Mouse (Mus musculus) forebrain, embryonic 11.5 days (tissue): ENCODE data around the gene Tubg2. TPM values are rescaled to one million over a fixed set of nuclear protein-coding genes. Genes with fewer than 3 reads are reported as not detected.
A peak's percentile ranks its signal among the peaks of the same experiment; 100 is the strongest.

ENCODE experiments used
- ATAC-seq: fragments of 200-750 bp; cut with Nextera tagmentation; replicated peaks from 2 replicates; pipeline ENCODE4 v1.8.0; 2017; ENCODE audit warnings: moderate TSS enrichment; ENCODE audit not compliant: low FRiP score
- DNase-seq: peaks from one replicate; pipeline ENCODE4 v3.0.0-alpha.2; 2017; ENCODE audit warnings: low spot score
- H3K27ac ChIP-seq: fragments of 300-500 bp; sonication (generic); 2 replicates; pipeline ENCODE4 v1.5.1; 2014; ENCODE audit warnings: low read depth, low read length
- H3K27me3 ChIP-seq: fragments of 300-500 bp; sonication (generic); 2 replicates; pipeline ENCODE4 v1.6.1; 2014; ENCODE audit warnings: mild to moderate bottlenecking, low read length, mixed read lengths; ENCODE audit not compliant: control insufficient read depth, insufficient read depth
- H3K36me3 ChIP-seq: fragments of 300-500 bp; sonication (generic); 2 replicates; pipeline ENCODE4 v1.6.1; 2014; ENCODE audit warnings: mild to moderate bottlenecking, low read length, moderate library complexity, mixed read lengths; ENCODE audit not compliant: control insufficient read depth, insufficient read depth
- H3K4me1 ChIP-seq: fragments of 300-500 bp; sonication (generic); replicated peaks from 2 replicates; pipeline ENCODE4 v1.6.1; 2014; ENCODE audit warnings: low read length, mixed read lengths; ENCODE audit not compliant: control insufficient read depth, insufficient read depth
- H3K4me2 ChIP-seq: fragments of 300-500 bp; sonication (generic); 2 replicates; pipeline ENCODE4 v1.6.1; 2014; ENCODE audit warnings: low read depth, mild to moderate bottlenecking, low read length, moderate library complexity, mixed read lengths; ENCODE audit not compliant: severe bottlenecking
- H3K4me3 ChIP-seq: fragments of 300-500 bp; sonication (generic); 2 replicates; pipeline ENCODE4 v1.5.1; 2014; ENCODE audit warnings: low read depth, low read length
- H3K9ac ChIP-seq: fragments of 300-500 bp; sonication (generic); 2 replicates; pipeline ENCODE4 v1.6.1; 2014; ENCODE audit warnings: low read length
- H3K9me3 ChIP-seq: fragments of 300-500 bp; sonication (generic); 2 replicates; pipeline ENCODE4 v1.6.1; 2016; ENCODE audit warnings: low read length, mixed read lengths; ENCODE audit not compliant: control insufficient read depth
- WGBS: fragments of 180-500 bp; shearing (Covaris S2); extraction: QIAGEN DNeasy Blood & Tissue Kit; methylation state at CpG from one replicate; pipeline ENCODE4 v1.1.7; 2014; 5-methylcytosine and 5-hydroxymethylcytosine counted together
- polyA plus RNA-seq: library from polyadenylated mRNA; unstranded; fragments of >200 nt; fragmentation: Nextera tagmentation; extraction: Ambion mirVana; gene quantifications from 2 replicates; pipeline ENCODE4 v1.2.1, GENCODE M21; 2014

Tubg2 gene
- polyA plus RNA-seq, 1 experiment from 2014 or later: 3.9 TPM

DNA sequence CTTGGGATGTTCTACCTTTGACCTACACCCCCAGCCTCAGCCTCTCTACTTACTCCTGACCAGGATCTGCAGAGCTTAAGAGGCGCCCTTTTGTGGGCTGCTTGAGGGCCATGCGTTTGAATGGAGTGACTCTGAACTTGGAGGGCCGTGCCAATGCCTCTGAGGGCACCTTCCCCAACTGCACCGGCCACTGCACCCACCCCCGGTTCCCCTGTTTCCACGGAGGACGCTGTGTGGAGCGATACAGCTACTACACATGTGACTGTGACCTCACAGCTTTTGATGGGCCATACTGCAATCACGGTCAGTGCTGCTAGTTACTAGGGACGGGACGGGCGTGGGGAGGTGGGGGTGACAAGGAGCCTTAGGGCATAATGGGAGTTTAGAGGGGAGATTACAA lies 29.3 kb downstream of the Tubg2 start:
- no peak for ATAC-seq
- H3K27ac ChIP-seq: no peak overlapping the region
- no peak overlapping the region for H3K9ac ChIP-seq
- peaks cover 2% of the 10 kb centered on the region; the same call in 1 of the 2 replicates for H3K27me3 ChIP-seq
- H3K4me1 ChIP-seq: peaks cover 2% of the 10 kb centered on the region; the same call in 1 of the 2 replicates
- H3K36me3 ChIP-seq: no peaks in the 10 kb centered on the region
- H3K9me3 ChIP-seq: no peaks in the 10 kb centered on the region
- no peak for DNase-seq
- H3K4me2 ChIP-seq: no peak overlapping the region
- 90% methylated on average over 12 of the region's 12 CpGs for WGBS
- H3K4me3 ChIP-seq: no peak overlapping the region

DNA sequence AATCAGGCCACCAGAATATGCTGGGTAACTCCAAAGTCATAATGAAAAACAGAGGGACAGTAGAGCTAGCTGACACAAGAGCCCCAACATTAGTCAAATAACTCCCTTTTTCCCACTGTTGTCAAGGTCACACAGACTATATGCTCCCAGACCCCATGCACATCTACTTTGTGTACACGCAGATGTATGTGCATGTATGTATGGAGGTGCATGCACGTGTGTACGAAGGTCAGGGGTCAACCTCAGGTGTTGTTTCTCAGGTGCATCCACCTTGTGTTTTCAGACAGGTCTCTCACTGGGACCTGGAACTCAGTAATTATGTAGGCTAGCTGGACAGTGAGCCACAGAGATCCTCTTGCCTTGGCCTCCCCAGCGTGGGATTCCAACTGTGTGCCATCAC lies 29.7 kb downstream of the Tubg2 start:
- H3K27me3 ChIP-seq: peaks cover under 1% of the 10 kb centered on the region; the same call in 1 of the 2 replicates
- ATAC-seq (no peak), DNase-seq (no peak)
- no peaks in the 10 kb centered on the region for H3K9me3 ChIP-seq
- H3K4me3 ChIP-seq: no peak overlapping the region
- 93% methylated on average over 4 of the region's 4 CpGs for WGBS
- no peak overlapping the region for H3K9ac ChIP-seq
- no peak overlapping the region for H3K27ac ChIP-seq
- peaks cover 5% of the 10 kb centered on the region; the same call in 1 of the 2 replicates for H3K4me1 ChIP-seq
- no peak overlapping the region for H3K4me2 ChIP-seq
- no peaks in the 10 kb centered on the region for H3K36me3 ChIP-seq

DNA sequence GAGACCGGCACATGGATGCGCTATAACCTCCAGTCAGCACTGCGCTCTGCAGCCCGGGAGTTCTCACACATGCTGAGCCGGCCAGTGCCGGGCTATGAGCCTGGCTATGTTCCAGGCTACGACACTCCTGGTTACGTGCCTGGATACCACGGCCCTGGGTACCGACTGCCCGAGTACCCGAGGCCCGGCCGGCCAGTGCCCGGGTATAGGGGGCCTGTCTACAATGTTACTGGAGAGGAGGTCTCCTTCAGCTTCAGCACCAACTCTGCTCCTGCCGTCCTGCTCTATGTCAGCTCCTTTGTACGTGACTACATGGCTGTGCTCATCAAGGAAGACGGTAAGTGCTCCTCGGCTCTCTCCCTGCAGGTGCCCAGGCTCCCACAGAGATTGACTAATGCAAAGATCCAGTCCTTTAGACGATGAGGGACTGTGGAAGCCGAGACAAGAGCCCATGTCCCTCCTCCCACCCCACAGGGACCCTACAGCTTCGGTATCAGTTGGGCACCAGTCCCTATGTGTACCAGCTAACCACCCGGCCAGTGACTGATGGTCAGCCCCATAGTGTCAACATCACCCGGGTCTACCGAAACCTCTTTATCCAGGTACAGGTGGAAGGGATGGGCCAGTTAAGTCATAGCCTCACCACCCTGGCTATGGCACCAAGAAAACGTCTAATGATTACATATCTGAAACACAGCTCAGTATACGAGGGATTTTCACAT lies 31.0 kb downstream of the Tubg2 start:
- H3K9me3 ChIP-seq: no peaks in the 10 kb centered on the region
- H3K9ac ChIP-seq: no peak overlapping the region
- no peak overlapping the region for H3K4me3 ChIP-seq
- H3K4me2 ChIP-seq: no peak overlapping the region
- H3K4me1 ChIP-seq: peaks cover 8% of the 10 kb centered on the region; the same call in 1 of the 2 replicates
- WGBS: 89% methylated on average over 27 of the region's 27 CpGs
- H3K27me3 ChIP-seq: no peaks in the 10 kb centered on the region
- DNase-seq: no peak
- ATAC-seq: no peak
- no peaks in the 10 kb centered on the region for H3K36me3 ChIP-seq
- H3K27ac ChIP-seq: no peak overlapping the region

GRCm38 (mm10) chr11:101187541-101187940 lies 31.8 kb downstream of the Tubg2 start:
- Histone ChIP-seq H3K27me3 (no peaks in the 10 kb centered on the region), H3K27ac (no peak overlapping the region), H3K4me3 (no peak overlapping the region), H3K9ac (no peak overlapping the region), H3K4me1 (peaks cover 9% of the 10 kb centered on the region; the same call in 1 of the 2 replicates), H3K36me3 (no peaks in the 10 kb centered on the region), H3K9me3 (no peaks in the 10 kb centered on the region), H3K4me2 (no peak overlapping the region)
- DNase-seq: no peak
- 94% methylated on average over 5 of the region's 5 CpGs for WGBS
- ATAC-seq: no peak

- H3K27ac ChIP-seq: no peak overlapping the region
- no peaks in the 10 kb centered on the region for H3K27me3 ChIP-seq
- H3K36me3 ChIP-seq: no peaks in the 10 kb centered on the region
- WGBS: 89% methylated on average over 11 of the region's 11 CpGs
- no peaks in the 10 kb centered on the region for H3K9me3 ChIP-seq
- H3K4me3 ChIP-seq: no peak overlapping the region
- no peak overlapping the region for H3K4me2 ChIP-seq
- DNase-seq (no peak), ATAC-seq (no peak)
- H3K4me1 ChIP-seq: peaks cover 9% of the 10 kb centered on the region; the same call in 1 of the 2 replicates
- no peak overlapping the region for H3K9ac ChIP-seq
Observed at GRCm38 (mm10) chr11:101188166-101188805, 32.6 kb downstream of the Tubg2 start.

DNA sequence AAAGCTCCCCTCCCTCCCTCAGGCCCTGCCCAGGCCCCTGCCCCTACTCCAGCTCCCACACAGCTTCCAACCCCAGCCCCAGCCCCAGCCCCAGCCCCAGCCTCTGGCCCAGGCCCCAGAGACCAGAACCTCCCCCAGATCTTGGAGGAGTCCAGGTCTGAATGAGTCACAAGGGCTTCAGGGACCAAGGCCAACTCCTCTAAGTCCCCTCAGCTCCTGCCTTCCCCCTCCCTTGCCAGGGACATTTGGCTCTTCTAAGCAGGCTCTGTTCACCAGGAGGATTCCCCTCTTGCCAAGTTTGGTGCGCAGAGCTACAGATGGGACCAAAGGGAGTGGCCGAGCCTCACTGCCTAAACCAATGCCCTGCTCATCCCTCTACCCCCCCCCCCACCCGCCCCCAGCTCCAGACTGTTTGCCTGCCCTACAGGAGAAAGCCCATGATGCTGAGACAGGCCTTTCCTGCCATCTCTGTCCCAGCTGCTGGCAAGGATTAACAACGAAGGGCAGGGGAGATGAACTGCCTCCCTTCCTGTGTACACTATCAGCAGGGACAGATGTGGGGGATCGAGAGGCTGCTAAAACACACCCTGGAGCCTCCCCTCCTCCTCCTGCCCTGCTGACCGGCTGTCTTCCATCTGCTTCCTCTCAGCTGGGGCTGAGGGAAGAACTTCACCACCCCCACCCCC lies 33.9 kb downstream of the Tubg2 start:
- no peaks in the 10 kb centered on the region for H3K36me3 ChIP-seq
- no peak overlapping the region for H3K4me2 ChIP-seq
- peak overlapping the region; percentile 14; the same call in 1 of the 2 replicates for H3K27ac ChIP-seq
- H3K4me1 ChIP-seq: peaks cover 9% of the 10 kb centered on the region; the same call in 1 of the 2 replicates
- WGBS: 21% methylated on average over 6 of the region's 6 CpGs
- no peaks in the 10 kb centered on the region for H3K9me3 ChIP-seq
- H3K9ac ChIP-seq: no peak overlapping the region
- peak; percentile 68 for DNase-seq
- no peaks in the 10 kb centered on the region for H3K27me3 ChIP-seq
- H3K4me3 ChIP-seq: no peak overlapping the region
- ATAC-seq: peak; percentile 39; the same call in 1 of the 2 replicates

GRCm38 (mm10) chr11:101190181-101190912 lies 34.6 kb downstream of the Tubg2 start:
- H3K4me3 ChIP-seq: no peak overlapping the region
- peaks cover 9% of the 10 kb centered on the region; the same call in 1 of the 2 replicates for H3K4me1 ChIP-seq
- ATAC-seq (no peak), DNase-seq (no peak)
- no peaks in the 10 kb centered on the region for H3K27me3 ChIP-seq
- peak overlapping the region; percentile 14; the same call in 1 of the 2 replicates for H3K27ac ChIP-seq
- H3K4me2 ChIP-seq: no peak overlapping the region
- WGBS: 52% methylated on average over 8 of the region's 8 CpGs
- no peaks in the 10 kb centered on the region for H3K36me3 ChIP-seq
- no peaks in the 10 kb centered on the region for H3K9me3 ChIP-seq
- H3K9ac ChIP-seq: no peak overlapping the region
